Mouse (Mus musculus): ENCODE results near the gene Hint1. TPM values are rescaled to one million over a fixed set of nuclear protein-coding genes. Genes with fewer than 3 reads are reported as not detected.

Gene Hint1
- 121 TPM for total RNA-seq (2023)

DNA sequence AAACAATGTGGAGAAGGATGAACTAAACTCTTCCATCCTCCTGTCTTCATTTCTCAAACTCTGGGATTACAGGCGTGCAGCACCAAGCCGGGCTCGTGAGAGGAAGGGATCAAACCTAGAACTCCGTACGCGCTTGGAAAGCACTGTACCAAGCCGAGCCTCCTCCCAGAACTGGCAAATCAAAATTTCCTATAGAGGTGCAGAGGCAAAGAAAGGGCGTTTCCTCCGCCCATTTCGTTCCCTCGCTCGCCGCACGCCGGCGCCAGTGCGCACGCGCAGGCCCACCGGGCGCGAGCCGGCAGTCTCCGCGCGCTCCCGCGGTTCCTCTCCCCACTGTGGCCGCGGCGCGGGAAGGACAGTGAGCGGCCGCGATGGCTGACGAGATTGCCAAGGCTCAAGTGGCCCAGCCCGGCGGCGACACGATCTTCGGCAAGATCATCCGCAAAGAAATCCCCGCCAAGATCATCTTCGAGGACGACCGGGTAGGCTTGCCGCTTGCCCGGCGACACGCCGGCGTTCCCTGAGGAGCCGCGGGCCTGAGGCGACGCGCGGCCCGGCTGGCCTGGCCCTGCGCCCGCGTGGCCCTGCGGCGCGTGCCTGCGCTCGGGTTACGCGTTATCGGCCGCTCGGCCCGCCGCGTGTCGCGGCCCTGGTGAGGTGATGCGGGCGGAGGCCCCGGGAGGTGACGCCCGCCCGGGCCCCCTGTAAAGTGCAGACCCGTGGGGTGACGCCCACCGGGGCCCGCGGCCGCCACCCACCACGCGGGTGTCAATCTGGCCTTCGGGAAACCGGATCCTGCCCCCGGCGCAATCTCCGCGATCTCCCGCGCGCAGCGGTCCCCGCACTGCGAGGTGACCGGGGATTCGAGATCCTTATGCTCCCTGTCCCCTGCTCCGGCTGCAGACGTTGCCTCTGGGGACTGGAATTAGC lies at the start of gene Hint1:
TSS of gene Hint1 (plus strand) at position 265 of the 930 bp plus-strand sequence.

GRCm38 (mm10) chr11:54860256-54861038 lies 5.7 kb upstream of the Hint1 start, which contains the start of gene Lyrm7:
Lyrm7 (minus strand) TSS chr11:54860916.

DNA sequence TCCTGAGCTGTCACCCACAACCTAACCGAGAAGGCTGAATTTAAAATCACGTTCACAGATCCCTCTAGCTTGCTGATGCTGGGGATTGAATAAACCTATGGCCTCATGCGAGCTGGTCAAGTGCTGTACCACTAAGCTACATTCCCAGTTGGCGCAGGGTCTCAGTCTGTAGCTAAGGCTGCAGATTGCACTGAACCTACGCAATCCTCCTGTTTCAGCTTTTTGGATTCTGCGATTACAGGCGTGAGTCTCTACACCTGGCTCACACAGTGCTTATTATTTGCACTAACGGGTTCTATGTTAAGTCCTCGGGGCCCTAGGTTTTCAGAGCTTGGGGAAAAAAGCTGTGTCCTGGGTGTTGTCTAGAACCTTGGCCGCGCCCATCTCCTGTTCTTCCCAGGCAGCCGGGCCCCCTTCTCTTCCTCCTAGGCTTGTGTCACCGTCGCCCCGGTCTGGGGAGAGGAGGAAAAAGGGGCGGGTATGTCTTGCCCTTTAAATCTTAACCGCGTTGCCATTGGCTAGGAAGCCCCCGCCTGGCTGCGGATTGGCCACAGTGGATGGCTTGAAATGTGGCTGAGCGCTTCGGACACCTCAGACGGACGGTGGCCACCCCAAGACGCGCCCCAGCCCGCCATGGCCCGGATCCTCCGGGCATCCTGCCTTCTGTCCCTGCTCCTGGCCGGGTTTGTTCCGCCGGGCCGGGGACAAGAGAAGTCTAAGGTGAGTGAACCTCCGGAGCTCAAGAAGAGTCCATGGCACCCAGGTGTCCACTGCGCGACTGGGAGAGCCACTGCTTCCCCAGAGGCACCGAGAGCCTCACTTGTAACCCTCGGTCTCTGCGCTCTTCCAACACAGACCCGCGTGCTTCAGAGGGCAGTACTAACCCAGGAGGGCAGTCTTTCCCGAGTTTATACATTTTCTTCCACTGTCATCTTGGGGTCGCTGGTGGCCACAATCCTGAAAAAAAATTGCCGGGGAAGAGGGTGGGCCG lies 36.4 kb downstream of the Hint1 start, which contains the start of gene Gpx3:
TSS of gene Gpx3 (plus strand) at position 121 of the 991 bp plus-strand sequence.

Other genes with a start within 250 kb of the Hint1 start
- gene Cdc42se2, start 78.7 kb upstream of the Hint1 start, total RNA-seq (2023) = 150 TPM
- gene Lyrm7, start 5.5 kb upstream of the Hint1 start, total RNA-seq (2023) = 9.6 TPM
- gene Gpx3, start 36.1 kb downstream of the Hint1 start, total RNA-seq (2023) = 0.86 TPM
- 169 TPM for gene Tnip1, start 96.5 kb downstream of the Hint1 start, total RNA-seq (2023)
- 391 TPM for gene Anxa6, start 167.1 kb downstream of the Hint1 start, total RNA-seq (2023)
- gene Ccdc69, start 211.7 kb downstream of the Hint1 start, total RNA-seq (2023) = 29.9 TPM
- 73.0 TPM for gene Gm2a, start 231.7 kb downstream of the Hint1 start, total RNA-seq (2023)

All from CD4-positive naive resting alpha-beta T cell, adult 57 days (primary cell).